Mouse (Mus musculus) kidney, adult 2 months (tissue): ENCODE data around the gene Lyar.

ENCODE experiments used
- CTCF ChIP-seq: fragments of 200-500 bp; conservative IDR thresholded peaks from 2 replicates; pipeline ENCODE4 v1.5.1; 2011; ENCODE audit warnings: low read depth, mild to moderate bottlenecking, control low read depth, low read length, moderate library complexity, mixed read lengths; ENCODE audit not compliant: insufficient read depth, insufficient read length
- POLR2A ChIP-seq: fragments of 200-500 bp; IDR thresholded peaks from one replicate; pipeline ENCODE4 v1.6.1; 2011; ENCODE audit warnings: low read depth, low read length, control low read depth

GRCm38 (mm10) chr5:38195941-38196340 lies 24.3 kb upstream of the Lyar start:
- TF ChIP-seq POLR2A (no peak), CTCF (no peak)
